8 mouse cellular contexts compared by ENCODE assay signal in the genomic region with DNA sequence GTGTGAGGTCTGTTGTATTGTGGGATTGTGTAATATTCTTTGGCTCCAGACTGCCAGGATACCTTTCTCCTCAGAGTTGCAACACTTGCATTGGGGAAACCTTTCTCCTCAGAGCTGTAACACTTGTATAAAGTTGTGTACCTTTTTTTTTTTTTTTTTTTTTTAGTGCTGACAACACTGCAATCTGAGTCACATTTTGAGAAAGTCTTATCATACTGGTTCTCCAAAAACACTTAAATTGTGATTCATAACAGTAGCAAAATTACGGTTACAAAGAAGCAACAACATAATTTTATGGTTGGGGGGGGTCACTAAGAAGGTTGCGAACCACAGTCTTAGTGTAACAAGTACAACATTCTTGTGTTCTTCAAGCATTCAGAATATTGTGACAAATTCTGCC. TPM values are rescaled to one million over a fixed set of nuclear protein-coding genes. Genes with fewer than 3 reads are reported as not detected.
DNase-seq lines count a peak whose midpoint lies in the region; ATAC-seq and TF ChIP-seq lines count a peak whose summit lies in the region.

A gene (plus strand): TSS at position 165 of the 400 bp plus-strand sequence.

- no peaks in the 10 kb centered on the region; the same call in 1 of the 2 replicates for H3K4me1 ChIP-seq in lung, embryonic 14.5 days (ENCODE audit: insufficient read depth)
- no peaks in the 10 kb centered on the region for H3K4me1 ChIP-seq in cortical plate, adult 2 months (ENCODE audit: control insufficient read depth, insufficient read depth, low read length)
- H3K4me1 ChIP-seq in hindbrain, embryonic 13.5 days (replicated peaks) = peaks cover 2% of the 10 kb centered on the region; the same call in 1 of the 2 replicates
- peaks cover 2% of the 10 kb centered on the region; the same call in 1 of the 2 replicates for H3K4me1 ChIP-seq in midbrain, embryonic 13.5 days (replicated peaks)

- ATAC-seq in lung, embryonic 14.5 days (ENCODE audit: insufficient read depth) = no peak
- no peak for ATAC-seq in hindbrain, embryonic 13.5 days (ENCODE audit: low FRiP score)
- no peak for ATAC-seq in midbrain, embryonic 13.5 days

- H3K9me3 ChIP-seq in lung, embryonic 14.5 days (ENCODE audit: low read depth, low read length) = no peaks in the 10 kb centered on the region
- H3K9me3 ChIP-seq in hindbrain, embryonic 13.5 days = no peaks in the 10 kb centered on the region
- no peaks in the 10 kb centered on the region for H3K9me3 ChIP-seq in midbrain, embryonic 13.5 days

- H3K4me2 ChIP-seq in lung, embryonic 14.5 days = peak within 1 kb of the TSS; percentile 66
- H3K4me2 ChIP-seq in hindbrain, embryonic 13.5 days = peak within 1 kb of the TSS; percentile 74
- peak within 1 kb of the TSS; percentile 66 for H3K4me2 ChIP-seq in midbrain, embryonic 13.5 days (replicated peaks)

- TF ChIP-seq POLR2A in cortical plate, adult 2 months (IDR thresholded peaks at IDR 0.05; ENCODE audit: extremely low read depth, insufficient read depth, low read length) = no peak

- 99% methylated on average over 2 of the region's 2 CpGs for WGBS in lung, embryonic 14.5 days
- 98% methylated on average over 2 of the region's 2 CpGs for WGBS in hindbrain, embryonic 13.5 days
- whole genome bisulfite sequencing in midbrain, embryonic 13.5 days = 98% methylated on average over 2 of the region's 2 CpGs

- H3K9ac ChIP-seq in lung, embryonic 14.5 days = peak within 1 kb of the TSS; percentile 86
- peak within 1 kb of the TSS; percentile 71 for H3K9ac ChIP-seq in hindbrain, embryonic 13.5 days
- peak within 1 kb of the TSS; percentile 65 for H3K9ac ChIP-seq in midbrain, embryonic 13.5 days (replicated peaks)

- H3K36me3 ChIP-seq in lung, embryonic 14.5 days (ENCODE audit: insufficient read depth) = no peaks in the 10 kb centered on the region
- no peaks in the 10 kb centered on the region for H3K36me3 ChIP-seq in hindbrain, embryonic 13.5 days
- H3K36me3 ChIP-seq in midbrain, embryonic 13.5 days = no peaks in the 10 kb centered on the region

- no peak for TF ChIP-seq CTCF in lung, embryonic 14.5 days (IDR thresholded peaks at IDR 0.05; ENCODE audit: low read depth)
- no peak for TF ChIP-seq CTCF in cortical plate, adult 2 months (IDR thresholded peaks at IDR 0.05; ENCODE audit: extremely low read depth, insufficient read depth, low read length)

- peak within 1 kb of the TSS; percentile 86 for H3K27ac ChIP-seq in lung, embryonic 14.5 days (ENCODE audit: low read depth)
- no peak within 1 kb of the TSS for H3K27ac ChIP-seq in cortical plate, adult 2 months (ENCODE audit: insufficient read depth, low read length)
- no peak within 1 kb of the TSS for H3K27ac ChIP-seq in hindbrain, embryonic 13.5 days
- H3K27ac ChIP-seq in midbrain, embryonic 13.5 days = no peak within 1 kb of the TSS

- peak within 1 kb of the TSS; percentile 63 for H3K4me3 ChIP-seq in lung, embryonic 14.5 days (ENCODE audit: low read depth, low read length)
- H3K4me3 ChIP-seq in cortical plate, adult 2 months (ENCODE audit: insufficient read depth, low read length) = peak within 1 kb of the TSS; percentile 73
- H3K4me3 ChIP-seq in hindbrain, embryonic 13.5 days = peak within 1 kb of the TSS; percentile 73
- H3K4me3 ChIP-seq in midbrain, embryonic 13.5 days (replicated peaks) = peak within 1 kb of the TSS; percentile 77

- no peak for DNase-seq in lung, embryonic 14.5 days
- no peak for DNase-seq in lung, postnatal 10 days
- DNase-seq in right cerebral cortex, postnatal 36 days (ENCODE audit: low spot score in 2 of 2) = no peak
- DNase-seq in testis, postnatal 14 days (ENCODE audit: low spot score) = no peak
- DNase-seq in layer of hippocampus, adult 9-11 months = no peak

- no peaks in the 10 kb centered on the region for H3K27me3 ChIP-seq in lung, embryonic 14.5 days (ENCODE audit: insufficient read depth, low read length)
- no peaks in the 10 kb centered on the region for H3K27me3 ChIP-seq in hindbrain, embryonic 13.5 days
- no peaks in the 10 kb centered on the region for H3K27me3 ChIP-seq in midbrain, embryonic 13.5 days

RNA-seq across cellular contexts. Expression of the gene that starts here (rescaled TPM):
- 31.1 and 32.3 TPM in 2 replicates for polyA plus RNA-seq in lung, embryonic 14.5 days (2014; fragmentation: Nextera tagmentation; extraction: Ambion mirVana)
- 7.8 and 9.0 TPM in 2 replicates for polyA plus RNA-seq in cortical plate, adult 2 months (2012; rRNA removed)
- polyA plus RNA-seq in hindbrain, embryonic 13.5 days (2015; fragmentation: Nextera tagmentation; extraction: Ambion mirVana) = 13.2 and 14.7 TPM in 2 replicates
- polyA plus RNA-seq in midbrain, embryonic 13.5 days (2015; fragmentation: Nextera tagmentation; extraction: Ambion mirVana) = 15.2 and 17.1 TPM in 2 replicates
